ENCODE assay signal across 19 mouse cellular contexts in the genomic region with DNA sequence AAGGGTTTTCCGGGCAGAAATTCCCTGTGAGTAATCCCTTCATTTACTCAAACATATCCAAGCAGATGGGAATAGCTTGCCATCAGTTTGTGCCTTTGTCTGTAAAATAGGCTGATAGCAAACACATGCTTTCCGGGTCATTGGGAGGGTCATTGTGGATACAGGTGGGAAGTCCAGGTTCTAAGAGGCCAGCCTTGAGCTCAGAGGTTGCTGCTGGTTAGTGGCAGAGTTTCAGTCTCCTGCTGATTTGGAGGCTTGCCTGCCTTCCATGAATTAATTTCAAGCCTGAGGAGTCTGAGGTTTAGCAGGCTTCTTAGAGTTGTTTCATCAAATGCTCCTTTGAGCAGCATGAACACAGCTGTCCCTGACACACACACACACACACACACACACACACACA.
DNase-seq lines count a peak whose midpoint lies in the region; ATAC-seq and TF ChIP-seq lines count a peak whose summit lies in the region.
"Had no signal": no experiment of that assay in that cellular context is flagged by ENCODE, and none has a peak within 500 bp of the region (broad histone marks: within the 10 kb centered on the region; RNA-seq: fewer than 3 reads in every experiment).

No protein-coding gene starts in this region.

- 47% methylated on average over 2 of the region's 2 CpGs for WGBS in midbrain, embryonic 13.5 days
- WGBS in midbrain, embryonic 15.5 days, result 42% methylated on average over 2 of the region's 2 CpGs
- 44% methylated on average over 2 of the region's 2 CpGs for WGBS in midbrain, postnatal 0 days

- 0 out of 2 replicates have a peak overlapping the region, but pooled peaks have one; percentile 5 for H3K27ac ChIP-seq in midbrain, embryonic 13.5 days
- H3K27ac ChIP-seq in midbrain, embryonic 15.5 days, result no peak overlapping the region
- H3K27ac ChIP-seq in midbrain, postnatal 0 days (ENCODE audit: low read depth, low read length), result no peak overlapping the region
- H3K27ac ChIP-seq: gastrocnemius, adult 2 months; limb, embryonic 15.5 days; liver, embryonic 15.5 days; neural tube, embryonic 12.5 days had no signal

- no peaks in the 10 kb centered on the region for H3K9me3 ChIP-seq in midbrain, embryonic 13.5 days
- H3K9me3 ChIP-seq in midbrain, embryonic 15.5 days, result no peaks in the 10 kb centered on the region
- H3K9me3 ChIP-seq in midbrain, postnatal 0 days (ENCODE audit: low read length), result no peaks in the 10 kb centered on the region
- H3K9me3 ChIP-seq: limb, embryonic 15.5 days; liver, embryonic 15.5 days; neural tube, embryonic 12.5 days had no signal

- H3K9ac ChIP-seq in midbrain, embryonic 13.5 days (replicated peaks), result no peak overlapping the region
- H3K9ac ChIP-seq in midbrain, embryonic 15.5 days, result no peak overlapping the region
- no peak overlapping the region for H3K9ac ChIP-seq in midbrain, postnatal 0 days (replicated peaks; ENCODE audit: low read length, poor library complexity, severe bottlenecking)
- H3K9ac ChIP-seq: limb, embryonic 15.5 days; liver, embryonic 15.5 days; neural tube, embryonic 12.5 days had no signal

- no peak for TF ChIP-seq CTCF in midbrain, postnatal 0 days (IDR thresholded peaks at IDR 0.05)

- peak; percentile 40 to 49 for DNase-seq in cerebellum, postnatal 14 days
- no peak for DNase-seq in cerebellum, adult 9-10 months
- peak; percentile 3 to 16 for DNase-seq in kidney, adult 8-10 months
- peak; percentile 24 for DNase-seq in midbrain, postnatal 0 days (ENCODE audit: low spot score)
- DNase-seq in layer of hippocampus, adult 18-20 months (ENCODE audit: low spot score in 2 of 2), result no peak
- no peak for DNase-seq in layer of hippocampus, postnatal 10 days (ENCODE audit: low spot score in 2 of 2)
- DNase-seq: adrenal gland, postnatal 36 days; cerebellum, adult 18-20 months; gastrocnemius, adult 2 months; heart, postnatal 10 days; layer of hippocampus, postnatal 36 days; thymus, postnatal 36 days had no signal

- ATAC-seq in midbrain, embryonic 13.5 days, result 0 out of 2 replicates have a peak, but pooled peaks have one; percentile 8
- no peak for ATAC-seq in midbrain, embryonic 15.5 days (replicated peaks)
- no peak for ATAC-seq in midbrain, postnatal 0 days (ENCODE audit: low FRiP score)

- H3K4me2 ChIP-seq in midbrain, embryonic 13.5 days (replicated peaks), result no peak overlapping the region
- no peak overlapping the region for H3K4me2 ChIP-seq in midbrain, embryonic 15.5 days
- no peak overlapping the region for H3K4me2 ChIP-seq in midbrain, postnatal 0 days (ENCODE audit: low read depth, low read length, poor library complexity, severe bottlenecking)
- H3K4me2 ChIP-seq: heart, embryonic 11.5 days; limb, embryonic 15.5 days; liver, embryonic 15.5 days; neural tube, embryonic 12.5 days had no signal

- 0 out of 2 replicates have a peak, but pooled peaks cover 3% of the 10 kb centered on the region for H3K27me3 ChIP-seq in midbrain, embryonic 13.5 days
- no peaks in the 10 kb centered on the region; the same call in 1 of the 2 replicates for H3K27me3 ChIP-seq in midbrain, embryonic 15.5 days (replicated peaks)
- no peaks in the 10 kb centered on the region for H3K27me3 ChIP-seq in midbrain, postnatal 0 days (ENCODE audit: insufficient read depth, low read length)
- H3K27me3 ChIP-seq: limb, embryonic 15.5 days; liver, embryonic 15.5 days; neural tube, embryonic 12.5 days had no signal

- H3K4me3 ChIP-seq in midbrain, embryonic 13.5 days (replicated peaks), result no peak overlapping the region
- H3K4me3 ChIP-seq in midbrain, embryonic 15.5 days, result no peak overlapping the region
- H3K4me3 ChIP-seq in midbrain, postnatal 0 days (ENCODE audit: low read depth, low read length), result no peak overlapping the region
- H3K4me3 ChIP-seq: gastrocnemius, adult 2 months; limb, embryonic 15.5 days; liver, embryonic 15.5 days; neural tube, embryonic 12.5 days had no signal

- H3K4me1 ChIP-seq in midbrain, embryonic 13.5 days (replicated peaks), result peaks cover 43% of the 10 kb centered on the region
- H3K4me1 ChIP-seq in midbrain, embryonic 15.5 days, result peaks cover 31% of the 10 kb centered on the region
- H3K4me1 ChIP-seq in midbrain, postnatal 0 days (ENCODE audit: insufficient read depth, low read length), result peaks cover 4% of the 10 kb centered on the region; the same call in 1 of the 2 replicates
- H3K4me1 ChIP-seq: liver, embryonic 15.5 days had no signal

- no peaks in the 10 kb centered on the region for H3K36me3 ChIP-seq in midbrain, embryonic 13.5 days
- no peaks in the 10 kb centered on the region for H3K36me3 ChIP-seq in midbrain, embryonic 15.5 days (replicated peaks)
- no peaks in the 10 kb centered on the region for H3K36me3 ChIP-seq in midbrain, postnatal 0 days (ENCODE audit: insufficient read depth, low read length)
- H3K36me3 ChIP-seq: G1E; limb, embryonic 15.5 days; liver, embryonic 15.5 days; neural tube, embryonic 12.5 days had no signal

Comparison
In these comparisons a context has a peak if more than half of its experiments do, and no peak if none do; other contexts are left out.
1. DNase-seq: peak in cerebellum, postnatal 14 days (2 of 2), kidney, adult 8-10 months (2 of 2) and midbrain, postnatal 0 days (single experiment); none in cerebellum, adult 9-10 months (single experiment), layer of hippocampus, adult 18-20 months (0 of 2) and layer of hippocampus, postnatal 10 days (0 of 2).